Mouse (Mus musculus): Measurements from ENCODE around the gene Creg2.

GRCm38 (mm10) chr1:39672362-39673105, 21.3 kb upstream of the Creg2 start:
- TF ChIP-seq CTCF (IDR thresholded peaks at IDR 0.05; ENCODE audit: borderline replicate concordance, insufficient read depth, low read length) (no peak), POLR2A (IDR thresholded peaks at IDR 0.05; ENCODE audit: low read depth, low read length) (no peak)

All from embryonic fibroblast, embryonic 13.5 days (primary cell).